Mouse (Mus musculus): ENCODE data around the gene Psmd11. TPM values are rescaled to one million over a fixed set of nuclear protein-coding genes. Genes with fewer than 3 reads are reported as not detected.
"Not testable (repeated sequence)": the region's sequence is repeated elsewhere in the genome, so short reads cannot be mapped to it uniquely, and the experiment has no call there.

Psmd11 gene
- polyA plus RNA-seq, 1 experiment from 2014 or later: 270 TPM

DNA sequence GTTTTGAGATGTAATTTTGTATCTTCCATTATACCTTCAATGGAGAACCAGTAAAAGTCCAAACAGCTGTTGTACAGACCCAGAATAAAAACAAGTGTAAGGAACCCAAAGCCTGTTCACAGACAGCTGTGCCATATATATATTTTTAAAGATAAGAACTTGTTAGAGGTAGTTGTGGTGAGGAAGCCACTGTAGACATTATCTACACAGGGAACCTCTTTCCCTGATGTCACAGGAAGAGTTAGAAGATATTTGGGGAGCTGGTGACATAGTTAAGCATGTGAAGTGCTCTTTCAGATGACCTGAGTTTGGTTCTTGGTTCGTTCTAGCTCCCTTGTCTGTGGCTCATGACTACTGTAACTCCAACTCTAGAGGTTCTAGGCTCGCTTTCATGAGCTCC, 3.7 kb upstream of the Psmd11 start:
- Histone ChIP-seq H3K27me3 (ENCODE audit: control insufficient read depth, insufficient read depth, low read length) (no peaks in the 10 kb centered on the region), H3K9me3 (replicated peaks; ENCODE audit: control insufficient read depth, low read length) (no peaks in the 10 kb centered on the region), H3K4me3 (replicated peaks; ENCODE audit: low read length) (no peak overlapping the region), H3K36me3 (ENCODE audit: control insufficient read depth, insufficient read depth, low read length) (no peaks in the 10 kb centered on the region), H3K27ac (ENCODE audit: low read length) (no peak overlapping the region), H3K4me1 (ENCODE audit: control insufficient read depth, insufficient read depth, low read length) (peaks cover 9% of the 10 kb centered on the region; the same call in 1 of the 2 replicates), H3K9ac (ENCODE audit: low read length) (no peak overlapping the region), H3K4me2 (ENCODE audit: low read depth, low read length) (no peak overlapping the region)
- WGBS: 88% methylated on average over 2 of the region's 2 CpGs
- ATAC-seq (ENCODE audit: insufficient read depth, low FRiP score): no peak

GRCm38 (mm10) chr11:80425247-80425778, 3.1 kb upstream of the Psmd11 start:
- H3K27me3 ChIP-seq (ENCODE audit: control insufficient read depth, insufficient read depth, low read length): no peaks in the 10 kb centered on the region
- no peak overlapping the region for H3K4me3 ChIP-seq (replicated peaks; ENCODE audit: low read length)
- H3K27ac ChIP-seq (ENCODE audit: low read length): no peak overlapping the region
- 66% methylated on average over 5 of the region's 5 CpGs for WGBS
- H3K4me2 ChIP-seq (ENCODE audit: low read depth, low read length): no peak overlapping the region
- H3K4me1 ChIP-seq (ENCODE audit: control insufficient read depth, insufficient read depth, low read length): peaks cover 9% of the 10 kb centered on the region; the same call in 1 of the 2 replicates
- no peaks in the 10 kb centered on the region for H3K9me3 ChIP-seq (replicated peaks; ENCODE audit: control insufficient read depth, low read length)
- no peaks in the 10 kb centered on the region for H3K36me3 ChIP-seq (ENCODE audit: control insufficient read depth, insufficient read depth, low read length)
- ATAC-seq (ENCODE audit: insufficient read depth, low FRiP score): no peak
- no peak overlapping the region for H3K9ac ChIP-seq (ENCODE audit: low read length)

DNA sequence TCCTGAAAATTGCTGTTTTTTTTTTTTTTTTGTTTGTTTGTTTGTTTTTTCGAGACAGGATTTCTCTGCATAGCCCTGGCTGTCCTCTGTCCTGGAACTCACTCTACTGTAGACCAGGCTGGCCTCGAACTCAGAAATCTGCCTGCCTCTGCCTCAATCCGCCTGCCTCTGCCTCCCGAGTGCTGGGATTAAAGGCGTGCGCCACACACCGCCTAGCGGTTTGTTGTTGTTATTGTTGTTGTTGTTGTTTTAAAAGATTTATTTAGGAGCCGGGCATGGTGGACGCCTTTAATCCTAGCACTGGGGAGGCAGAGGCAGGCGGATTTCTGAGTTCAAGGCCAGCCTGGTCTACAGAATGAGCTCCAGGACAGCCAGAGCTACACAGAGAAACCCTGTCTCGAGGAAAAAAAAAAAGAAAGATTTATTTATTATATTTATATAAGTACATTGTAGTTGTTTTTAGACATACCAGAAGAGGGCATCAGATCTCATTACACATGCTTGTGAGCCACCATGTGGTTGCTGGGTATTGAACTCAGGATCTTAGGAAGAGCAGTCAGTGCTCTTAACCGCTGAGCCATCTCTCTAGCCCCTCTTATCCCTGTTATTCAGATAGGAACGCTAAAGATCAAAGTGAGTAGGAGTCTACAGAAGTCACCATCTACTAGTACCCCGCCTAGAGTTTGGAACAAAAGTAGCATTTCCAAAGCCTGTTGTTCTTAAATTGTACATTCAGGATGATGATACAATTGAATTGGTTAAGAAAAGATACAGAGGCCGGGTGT, 2.2 kb upstream of the Psmd11 start:
- WGBS: 79% methylated on average over 16 of the region's 16 CpGs
- H3K36me3 ChIP-seq (ENCODE audit: control insufficient read depth, insufficient read depth, low read length); H3K4me1 ChIP-seq (ENCODE audit: control insufficient read depth, insufficient read depth, low read length); H3K9ac ChIP-seq (ENCODE audit: low read length); H3K4me3 ChIP-seq (replicated peaks; ENCODE audit: low read length); H3K27me3 ChIP-seq (ENCODE audit: control insufficient read depth, insufficient read depth, low read length); H3K27ac ChIP-seq (ENCODE audit: low read length); H3K9me3 ChIP-seq (replicated peaks; ENCODE audit: control insufficient read depth, low read length); H3K4me2 ChIP-seq (ENCODE audit: low read depth, low read length); ATAC-seq (ENCODE audit: insufficient read depth, low FRiP score): not testable (repeated sequence)

DNA sequence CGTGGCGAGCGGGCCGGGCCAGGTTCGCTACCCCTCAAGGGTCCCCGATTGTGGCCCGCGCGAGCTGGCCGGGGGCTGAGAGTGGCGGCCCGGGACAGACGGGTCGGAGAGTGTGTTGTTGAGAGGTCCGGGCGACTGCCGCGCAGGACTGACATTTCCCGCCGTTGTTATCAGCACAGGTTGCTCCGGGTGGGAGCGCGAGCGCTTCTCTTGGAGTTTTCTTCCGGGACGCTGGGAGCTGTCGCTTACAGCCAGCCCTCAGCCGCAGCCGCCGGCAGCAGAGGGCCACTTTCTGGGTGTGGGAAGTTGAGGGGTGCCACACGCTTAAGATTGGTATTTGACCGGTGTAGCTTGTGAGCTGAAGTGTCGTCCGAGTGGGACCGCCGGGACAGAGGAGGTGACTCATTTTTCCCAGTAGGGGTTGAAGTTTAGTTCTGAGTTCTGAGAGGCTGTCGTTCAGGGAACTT, 627 bp downstream of the Psmd11 start:
- H3K27ac ChIP-seq (ENCODE audit: low read length): peak overlapping the region; percentile 86
- WGBS: under 1% methylated on average over 37 of the region's 37 CpGs
- H3K9me3 ChIP-seq (replicated peaks; ENCODE audit: control insufficient read depth, low read length): no peaks in the 10 kb centered on the region
- H3K36me3 ChIP-seq (ENCODE audit: control insufficient read depth, insufficient read depth, low read length): peaks cover 10% of the 10 kb centered on the region
- ATAC-seq (ENCODE audit: insufficient read depth, low FRiP score): no peak
- peak overlapping the region; percentile 96 for H3K9ac ChIP-seq (ENCODE audit: low read length)
- H3K4me2 ChIP-seq (ENCODE audit: low read depth, low read length): peak overlapping the region; percentile 71
- H3K4me1 ChIP-seq (ENCODE audit: control insufficient read depth, insufficient read depth, low read length): peaks cover 5% of the 10 kb centered on the region; the same call in 1 of the 2 replicates
- H3K4me3 ChIP-seq (replicated peaks; ENCODE audit: low read length): peak overlapping the region; percentile 95
- no peaks in the 10 kb centered on the region for H3K27me3 ChIP-seq (ENCODE audit: control insufficient read depth, insufficient read depth, low read length)

DNA sequence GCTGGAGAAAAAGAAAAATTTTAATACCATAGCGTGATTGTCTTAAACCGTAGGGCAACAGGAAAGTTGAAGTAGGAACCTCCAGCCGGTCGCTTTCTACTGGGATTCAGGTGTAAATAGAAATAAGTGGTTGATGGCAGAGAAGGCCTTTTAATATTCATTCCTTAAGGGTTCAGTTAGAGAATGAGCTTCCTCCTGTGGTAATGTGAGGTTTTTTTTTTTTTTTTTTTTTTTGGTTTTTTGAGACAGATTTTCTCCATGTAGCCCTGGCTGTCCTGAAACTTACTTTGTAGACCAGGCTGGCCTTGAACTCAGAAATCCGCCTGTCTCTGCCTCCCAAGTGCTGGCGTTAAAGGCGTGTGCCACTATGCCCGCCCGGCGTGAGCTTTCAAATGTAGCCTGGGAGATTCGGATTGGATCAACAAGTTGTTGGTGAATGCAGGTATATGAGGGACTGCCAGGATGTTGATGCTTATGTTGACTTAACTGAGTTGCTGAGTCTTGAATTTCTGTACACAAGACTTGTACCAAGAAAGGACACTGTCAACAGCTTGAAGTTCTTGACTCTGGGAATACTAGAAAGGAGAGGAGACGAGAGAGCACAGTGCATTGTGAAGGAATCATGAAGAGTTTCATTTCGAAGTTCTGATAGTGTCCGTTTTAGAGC, 1.2 kb downstream of the Psmd11 start:
- Histone ChIP-seq H3K9ac (ENCODE audit: low read length) (peak overlapping the region; percentile 96), H3K4me1 (ENCODE audit: control insufficient read depth, insufficient read depth, low read length) (peaks cover 5% of the 10 kb centered on the region; the same call in 1 of the 2 replicates), H3K27ac (ENCODE audit: low read length) (no peak overlapping the region), H3K27me3 (ENCODE audit: control insufficient read depth, insufficient read depth, low read length) (no peaks in the 10 kb centered on the region), H3K4me2 (ENCODE audit: low read depth, low read length) (peak overlapping the region; percentile 71), H3K9me3 (replicated peaks; ENCODE audit: control insufficient read depth, low read length) (no peaks in the 10 kb centered on the region), H3K36me3 (ENCODE audit: control insufficient read depth, insufficient read depth, low read length) (peaks cover 10% of the 10 kb centered on the region), H3K4me3 (replicated peaks; ENCODE audit: low read length) (peak overlapping the region; percentile 95)
- ATAC-seq (ENCODE audit: insufficient read depth, low FRiP score): no peak
- 56% methylated on average over 14 of the region's 14 CpGs for WGBS

- WGBS: 87% methylated on average over 3 of the region's 3 CpGs
- H3K4me1 ChIP-seq (ENCODE audit: control insufficient read depth, insufficient read depth, low read length): peaks cover 5% of the 10 kb centered on the region; the same call in 1 of the 2 replicates
- H3K36me3 ChIP-seq (ENCODE audit: control insufficient read depth, insufficient read depth, low read length): peaks cover 10% of the 10 kb centered on the region
- H3K27me3 ChIP-seq (ENCODE audit: control insufficient read depth, insufficient read depth, low read length): no peaks in the 10 kb centered on the region
- no peak overlapping the region for H3K27ac ChIP-seq (ENCODE audit: low read length)
- H3K9me3 ChIP-seq (replicated peaks; ENCODE audit: control insufficient read depth, low read length): no peaks in the 10 kb centered on the region
- no peak overlapping the region for H3K4me2 ChIP-seq (ENCODE audit: low read depth, low read length)
- H3K4me3 ChIP-seq (replicated peaks; ENCODE audit: low read length): no peak overlapping the region
- no peak for ATAC-seq (ENCODE audit: insufficient read depth, low FRiP score)
- H3K9ac ChIP-seq (ENCODE audit: low read length): no peak overlapping the region
Measured at GRCm38 (mm10) chr11:80430366-80430910, 2.0 kb downstream of the Psmd11 start.

GRCm38 (mm10) chr11:80446916-80447315, 18.5 kb downstream of the Psmd11 start:
- 93% methylated on average over 3 of the region's 3 CpGs for WGBS
- Histone ChIP-seq H3K36me3 (ENCODE audit: control insufficient read depth, insufficient read depth, low read length) (peaks cover 7% of the 10 kb centered on the region), H3K4me3 (replicated peaks; ENCODE audit: low read length) (no peak overlapping the region), H3K9ac (ENCODE audit: low read length) (no peak overlapping the region), H3K4me1 (ENCODE audit: control insufficient read depth, insufficient read depth, low read length) (no peaks in the 10 kb centered on the region), H3K9me3 (replicated peaks; ENCODE audit: control insufficient read depth, low read length) (no peaks in the 10 kb centered on the region), H3K4me2 (ENCODE audit: low read depth, low read length) (no peak overlapping the region), H3K27ac (ENCODE audit: low read length) (no peak overlapping the region), H3K27me3 (ENCODE audit: control insufficient read depth, insufficient read depth, low read length) (no peaks in the 10 kb centered on the region)
- no peak for ATAC-seq (ENCODE audit: insufficient read depth, low FRiP score)

DNA sequence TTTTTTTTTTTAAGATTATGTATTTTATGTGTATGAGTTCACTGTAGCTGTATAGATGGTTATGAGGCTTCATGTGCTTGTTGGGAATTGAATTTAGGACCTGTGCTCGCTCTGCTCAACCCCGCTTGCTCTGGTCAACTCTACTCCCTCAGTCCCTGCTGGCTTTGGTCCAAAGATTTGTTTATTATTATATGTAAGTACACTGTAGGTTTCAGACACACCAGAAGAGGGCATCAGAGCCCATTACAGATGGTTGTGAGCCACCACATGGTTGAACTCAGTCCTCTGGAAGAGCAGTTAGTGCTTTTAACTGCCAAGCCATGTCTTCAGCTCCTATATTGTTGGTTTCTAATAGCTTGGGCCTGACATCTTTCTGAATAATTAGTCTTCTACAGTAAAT, 21.4 kb downstream of the Psmd11 start:
- Histone ChIP-seq H3K4me1 (ENCODE audit: control insufficient read depth, insufficient read depth, low read length) (no peaks in the 10 kb centered on the region), H3K27me3 (ENCODE audit: control insufficient read depth, insufficient read depth, low read length) (no peaks in the 10 kb centered on the region), H3K9ac (ENCODE audit: low read length) (no peak overlapping the region), H3K4me2 (ENCODE audit: low read depth, low read length) (no peak overlapping the region), H3K27ac (ENCODE audit: low read length) (no peak overlapping the region), H3K36me3 (ENCODE audit: control insufficient read depth, insufficient read depth, low read length) (peaks cover 9% of the 10 kb centered on the region), H3K9me3 (replicated peaks; ENCODE audit: control insufficient read depth, low read length) (no peaks in the 10 kb centered on the region), H3K4me3 (replicated peaks; ENCODE audit: low read length) (no peak overlapping the region)
- ATAC-seq (ENCODE audit: insufficient read depth, low FRiP score): no peak
- 79% methylated on average over 2 of the region's 2 CpGs for WGBS

- no peak overlapping the region for H3K4me3 ChIP-seq (replicated peaks; ENCODE audit: low read length)
Measured at GRCm38 (mm10) chr11:80452242-80452641, 23.8 kb downstream of the Psmd11 start.

More at GRCm38 (mm10) chr11:80452242-80452641, 23.8 kb downstream of the Psmd11 start:
- Histone ChIP-seq H3K9me3 (replicated peaks; ENCODE audit: control insufficient read depth, low read length) (no peaks in the 10 kb centered on the region), H3K4me1 (ENCODE audit: control insufficient read depth, insufficient read depth, low read length) (no peaks in the 10 kb centered on the region), H3K9ac (ENCODE audit: low read length) (no peak overlapping the region), H3K4me2 (ENCODE audit: low read depth, low read length) (no peak overlapping the region), H3K27me3 (ENCODE audit: control insufficient read depth, insufficient read depth, low read length) (no peaks in the 10 kb centered on the region), H3K27ac (ENCODE audit: low read length) (no peak overlapping the region), H3K36me3 (ENCODE audit: control insufficient read depth, insufficient read depth, low read length) (peaks cover 7% of the 10 kb centered on the region)
- WGBS: 86% methylated on average over 3 of the region's 3 CpGs
- no peak for ATAC-seq (ENCODE audit: insufficient read depth, low FRiP score)

Data from stomach, embryonic 16.5 days (tissue).